Mouse (Mus musculus) MEL (cell line): Measurements from ENCODE around the gene Bcat2. TPM values are rescaled to one million over a fixed set of nuclear protein-coding genes. Genes with fewer than 3 reads are reported as not detected.
A peak's percentile ranks its signal among the peaks of the same experiment; 100 is the strongest.

ENCODE experiments used
- DNase-seq: peaks from one replicate; pipeline ENCODE4 v3.0.0; 2011; ENCODE audit warnings: low read depth, low spot score
- H3K27ac ChIP-seq: 2 replicates; pipeline ENCODE4 v1.5.1; 2012; ENCODE audit warnings: low read depth, mild to moderate bottlenecking, control low read depth, low read length, moderate library complexity; ENCODE audit not compliant: control insufficient read depth
- H3K27me3 ChIP-seq, 2 experiments: fragments of 150-350 bp in 1 of 2; sonication (generic) in 1 of 2; 2 replicates each; pipeline ENCODE4 v1.6.1; 2012; ENCODE audit warnings: low read length in 2 of 2, mild to moderate bottlenecking in 2 of 2, improper control_type of control experiment in 1 of 2, moderate library complexity in 1 of 2; ENCODE audit not compliant: insufficient read depth in 2 of 2, control insufficient read depth in 1 of 2
- H3K36me3 ChIP-seq, 2 experiments: 2 replicates each; pipeline ENCODE4 v1.6.1; 2012 to 2014; ENCODE audit warnings: low read length in 2 of 2, improper control_type of control experiment in 1 of 2, inconsistent platforms in 1 of 2, mild to moderate bottlenecking in 1 of 2; ENCODE audit not compliant: insufficient read depth in 2 of 2, control insufficient read depth in 1 of 2
- H3K4me1 ChIP-seq, 2 experiments: fragments of 150-350 bp in 1 of 2; sonication (generic) in 1 of 2; 2 replicates each; pipeline ENCODE4 v1.6.1; 2012; ENCODE audit warnings: low read length in 2 of 2, improper control_type of control experiment in 1 of 2, mild to moderate bottlenecking in 1 of 2; ENCODE audit not compliant: insufficient read depth in 2 of 2, control insufficient read depth in 1 of 2
- H3K4me3 ChIP-seq, 2 experiments: fragments of 150-350 bp in 1 of 2; sonication (generic) in 1 of 2; 2 replicates each; pipeline ENCODE4 v1.5.1; 2012; ENCODE audit warnings: low read depth in 2 of 2, low read length in 2 of 2, mild to moderate bottlenecking in 2 of 2, moderate library complexity in 2 of 2, control low read depth in 1 of 2, improper control_type of control experiment in 1 of 2; ENCODE audit not compliant: control insufficient read depth in 1 of 2, insufficient read depth in 1 of 2
- H3K79me2 ChIP-seq: 2 replicates; pipeline ENCODE4 v1.6.1; 2012; ENCODE audit warnings: mild to moderate bottlenecking, low read length, moderate library complexity; ENCODE audit not compliant: control insufficient read depth, poor library complexity, insufficient read depth
- H3K9ac ChIP-seq: 2 replicates; pipeline ENCODE4 v1.6.1; 2012; ENCODE audit warnings: low read depth, mild to moderate bottlenecking, control low read depth, low read length, moderate library complexity; ENCODE audit not compliant: control insufficient read depth, poor library complexity, severe bottlenecking
- H3K9me3 ChIP-seq: fragments of 150-350 bp; sonication (generic); replicated peaks from 2 replicates; pipeline ENCODE4 v1.6.1; 2012; ENCODE audit warnings: mild to moderate bottlenecking, low read length, improper control_type of control experiment, moderate library complexity; ENCODE audit not compliant: insufficient read depth
- CHD1 ChIP-seq: IDR thresholded peaks from 2 replicates; pipeline ENCODE4 v1.6.1; 2012; ENCODE audit warnings: low read depth, mild to moderate bottlenecking, inconsistent platforms, low read length, improper control_type of control experiment
- CHD2 ChIP-seq: IDR thresholded peaks from 2 replicates; pipeline ENCODE4 v1.6.1; 2011; ENCODE audit warnings: low read length, improper control_type of control experiment
- CTCF ChIP-seq, 3 experiments: IDR thresholded peaks in 2 of 3; conservative IDR thresholded peaks in 1 of 3; 2 replicates each; pipeline ENCODE4 v1.5.1; 2011 to 2012; ENCODE audit warnings: low read length in 3 of 3, low read depth in 2 of 3, mild to moderate bottlenecking in 2 of 3, improper control_type of control experiment in 1 of 3, inconsistent platforms in 1 of 3, mixed read lengths in 1 of 3, moderate library complexity in 1 of 3; ENCODE audit not compliant: control insufficient read depth in 1 of 3, insufficient read depth in 1 of 3, poor library complexity in 1 of 3, severe bottlenecking in 1 of 3
- E2F4 ChIP-seq: IDR thresholded peaks from 2 replicates; pipeline ENCODE4 v1.6.1; 2011; ENCODE audit warnings: low read depth, low read length, improper control_type of control experiment, borderline replicate concordance
- ELF1 ChIP-seq: IDR thresholded peaks from 2 replicates; pipeline ENCODE4 v1.6.1; 2014; ENCODE audit warnings: low read depth, mild to moderate bottlenecking, inconsistent platforms, low read length, improper control_type of control experiment, moderate library complexity
- EP300 ChIP-seq, 2 experiments: IDR thresholded peaks; 2 replicates each; pipeline ENCODE4 v1.6.1; 2011; ENCODE audit warnings: improper control_type of control experiment in 2 of 2, low read length in 2 of 2, low read depth in 1 of 2, mild to moderate bottlenecking in 1 of 2
- GABPA ChIP-seq: IDR thresholded peaks from 2 replicates; pipeline ENCODE4 v1.6.1; 2012; ENCODE audit warnings: low read depth, mild to moderate bottlenecking, inconsistent platforms, low read length, improper control_type of control experiment, moderate library complexity
- MAFK ChIP-seq: IDR thresholded peaks from 2 replicates; pipeline ENCODE4 v1.6.1; 2011; ENCODE audit warnings: low read depth, mild to moderate bottlenecking, low read length, improper control_type of control experiment, borderline replicate concordance
- MEF2A ChIP-seq: IDR thresholded peaks from 2 replicates; pipeline ENCODE4 v1.6.1; 2014; ENCODE audit warnings: low read depth, mild to moderate bottlenecking, inconsistent platforms, low read length, improper control_type of control experiment; ENCODE audit not compliant: poor library complexity, insufficient replicate concordance, severe bottlenecking; ENCODE audit errors: extremely low read depth
- MXI1 ChIP-seq: IDR thresholded peaks from 2 replicates; pipeline ENCODE4 v1.6.1; 2011; ENCODE audit warnings: mild to moderate bottlenecking, low read depth, low read length, improper control_type of control experiment
- POLR2AphosphoS2 ChIP-seq: IDR thresholded peaks from 2 replicates; pipeline ENCODE4 v1.6.1; 2011; ENCODE audit warnings: low read length, improper control_type of control experiment
- POLR2AphosphoS5 ChIP-seq: IDR thresholded peaks from 2 replicates; pipeline ENCODE4 v1.6.1; 2012; ENCODE audit warnings: low read depth, borderline replicate concordance, mild to moderate bottlenecking, inconsistent platforms, low read length, moderate library complexity, mixed read lengths
- RAD21 ChIP-seq: IDR thresholded peaks from 2 replicates; pipeline ENCODE4 v1.6.1; 2011; ENCODE audit warnings: mild to moderate bottlenecking, low read depth, low read length, improper control_type of control experiment
- SMC3 ChIP-seq: IDR thresholded peaks from 2 replicates; pipeline ENCODE4 v1.6.1; 2011; ENCODE audit warnings: low read depth, low read length, improper control_type of control experiment
- TCF12 ChIP-seq: IDR thresholded peaks from 2 replicates; pipeline ENCODE4 v1.6.1; 2014; ENCODE audit warnings: low read depth, mild to moderate bottlenecking, inconsistent platforms, low read length, improper control_type of control experiment, moderate library complexity
- USF2 ChIP-seq, 2 experiments: IDR thresholded peaks; 2 replicates each; pipeline ENCODE4 v1.6.1; 2011 to 2012; ENCODE audit warnings: improper control_type of control experiment in 2 of 2, low read length in 2 of 2, borderline replicate concordance in 1 of 2, inconsistent platforms in 1 of 2, low read depth in 1 of 2, mild to moderate bottlenecking in 1 of 2; ENCODE audit not compliant: insufficient read depth in 1 of 2
- ZC3H11A ChIP-seq: IDR thresholded peaks from 2 replicates; pipeline ENCODE4 v1.6.1; 2012; ENCODE audit warnings: low read depth, mild to moderate bottlenecking, inconsistent platforms, low read length, improper control_type of control experiment
- ZKSCAN1 ChIP-seq: IDR thresholded peaks from 2 replicates; pipeline ENCODE4 v1.6.1; 2012; ENCODE audit warnings: low read depth, mild to moderate bottlenecking, inconsistent platforms, low read length, improper control_type of control experiment, moderate library complexity
- polyA plus RNA-seq, 2 experiments: library from polyadenylated mRNA; stranded (reverse) in 1 of 2; unstranded in 1 of 2; fragments of >175 nt in 1 of 2; fragments of >200 nt in 1 of 2; gene quantifications; 2 replicates each; pipeline versions ENCODE4 v1.2.1 to v1.2.4; 2012; ENCODE audit warnings: low replicate concordance in 2 of 2, low read depth in 1 of 2; ENCODE audit not compliant: insufficient read length in 2 of 2, insufficient read depth in 1 of 2, missing spikeins in 1 of 2
- total RNA-seq: library from RNA; depleted of rRNA; stranded (reverse); fragments of 300-350 nt; gene quantifications from 2 replicates; pipeline ENCODE4 v1.2.3, GENCODE M21; 2012

Gene Bcat2
- total and polyA plus RNA-seq, 3 experiments, result 49.4 to 140 TPM; not detected in 1

DNA sequence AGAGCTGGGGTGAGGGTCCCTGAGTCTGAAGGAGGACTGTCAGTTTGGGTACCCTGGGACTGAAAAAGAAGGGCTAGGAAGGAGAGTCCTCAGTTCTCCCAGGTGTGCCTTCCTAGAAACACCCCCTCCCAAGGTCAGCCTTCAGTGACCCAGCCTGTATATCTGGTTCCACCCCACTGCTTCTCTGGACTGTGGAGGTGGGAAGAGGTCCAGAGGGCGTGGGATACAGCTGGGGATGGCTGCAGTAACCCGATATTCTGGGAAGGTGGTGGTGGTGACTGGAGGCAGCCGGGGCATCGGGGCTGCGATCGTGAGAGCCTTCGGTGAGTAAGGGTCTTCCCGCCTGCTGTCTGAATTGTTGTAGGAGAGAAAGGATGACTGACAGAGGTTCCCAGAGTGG lies 15.2 kb upstream of the Bcat2 start, which contains the start of gene Hsd17b14:
TSS of gene Hsd17b14 (plus strand) at position 150 of the 400 bp plus-strand sequence.
- Histone ChIP-seq H3K4me3 (no peak within 1 kb of the TSS), H3K9me3 (no peaks in the 10 kb centered on the region), H3K36me3 (no peaks in the 10 kb centered on the region), H3K4me1 (no peaks in the 10 kb centered on the region), H3K27me3 (no peaks in the 10 kb centered on the region), H3K27ac (no peak within 1 kb of the TSS), H3K79me2 (no peaks in the 10 kb centered on the region), H3K9ac (no peak within 1 kb of the TSS)
- TF ChIP-seq MEF2A (no peak), ELF1 (no peak), USF2 (IDR thresholded peaks at IDR 0.05; ENCODE audit: borderline replicate concordance in 1 of 2, insufficient read depth in 1 of 2, low read depth in 1 of 2, low read length in 2 of 2) (no peak), EP300 (IDR thresholded peaks at IDR 0.05; ENCODE audit: low read depth in 1 of 2, low read length in 2 of 2) (no peak)
- no peak for DNase-seq

- no peaks in the 10 kb centered on the region for H3K4me1 ChIP-seq
- no peak overlapping the region for H3K9ac ChIP-seq
- H3K79me2 ChIP-seq, result no peaks in the 10 kb centered on the region
- TF ChIP-seq MAFK (no peak), ZC3H11A (peak; percentile 91), POLR2AphosphoS5 (no peak), SMC3 (peak; percentile 96), CHD2 (no peak), MXI1 (no peak), TCF12 (no peak), POLR2AphosphoS2 (no peak), CHD1 (no peak), RAD21 (peak; percentile 85), CTCF (IDR thresholded peaks at IDR 0.05 in 2 of 3, conservative IDR thresholded peaks at IDR 0.05 in 1 of 3; ENCODE audit: control insufficient read depth in 1 of 3, insufficient read depth in 1 of 3, low read depth in 2 of 3, low read length in 3 of 3, poor library complexity in 1 of 3, severe bottlenecking in 1 of 3) (peak; percentile 85 to 92 (median 86)), GABPA (no peak), E2F4 (no peak), ZKSCAN1 (no peak)
- H3K27me3 ChIP-seq, result no peaks in the 10 kb centered on the region
- no peaks in the 10 kb centered on the region for H3K36me3 ChIP-seq
- H3K4me3 ChIP-seq, result no peak overlapping the region
- peak; percentile 84 for DNase-seq
- H3K9me3 ChIP-seq, result no peaks in the 10 kb centered on the region
- no peak overlapping the region for H3K27ac ChIP-seq
Measured at GRCm38 (mm10) chr7:45555787-45556186, 14.2 kb upstream of the Bcat2 start.
